ENCODE assay signal across 9 mouse cellular contexts in genomic region chr15:98634541-98635081, GRCm38 (mm10). TPM values are rescaled to one million over a fixed set of nuclear protein-coding genes. Genes with fewer than 3 reads are reported as not detected.
DNase-seq lines count a peak whose midpoint lies in the region; ATAC-seq and TF ChIP-seq lines count a peak whose summit lies in the region.
"Had no signal": no experiment of that assay in that cellular context is flagged by ENCODE, and none has a peak within 500 bp of the region (broad histone marks: within the 10 kb centered on the region; RNA-seq: fewer than 3 reads in every experiment).

No protein-coding gene starts in this region.

- TF ChIP-seq CTCF in G1E (IDR thresholded peaks at IDR 0.05; ENCODE audit: low read depth, low read length) = no peak
- TF ChIP-seq CTCF in forebrain, postnatal 0 days (IDR thresholded peaks at IDR 0.05; ENCODE audit: low read depth) = no peak

- H3K4me1 ChIP-seq in G1E (ENCODE audit: insufficient read depth, low read depth, low read length) = peaks cover 46% of the 10 kb centered on the region
- peaks cover 13% of the 10 kb centered on the region; the same call in 1 of the 2 replicates for H3K4me1 ChIP-seq in forebrain, postnatal 0 days (ENCODE audit: insufficient read depth)
- H3K4me1 ChIP-seq in lung, embryonic 15.5 days = peaks cover 61% of the 10 kb centered on the region

- no peaks in the 10 kb centered on the region for H3K9me3 ChIP-seq in G1E (replicated peaks)
- H3K9me3 ChIP-seq in forebrain, postnatal 0 days (ENCODE audit: low read length) = no peaks in the 10 kb centered on the region
- no peaks in the 10 kb centered on the region for H3K9me3 ChIP-seq in lung, embryonic 15.5 days

- H3K36me3 ChIP-seq in G1E (replicated peaks) = no peaks in the 10 kb centered on the region
- peaks cover 4% of the 10 kb centered on the region; the same call in 1 of the 2 replicates for H3K36me3 ChIP-seq in forebrain, postnatal 0 days (ENCODE audit: insufficient read depth)
- no peaks in the 10 kb centered on the region for H3K36me3 ChIP-seq in lung, embryonic 15.5 days

- ATAC-seq in G1E (ENCODE audit: extremely low read depth, insufficient number of reproducible peaks, low FRiP score, poor library complexity, severe bottlenecking) = no peak
- peak; percentile 78 for ATAC-seq in forebrain, postnatal 0 days
- peak; percentile 69; the same call in 1 of the 2 replicates for ATAC-seq in lung, embryonic 15.5 days (ENCODE audit: borderline replicate concordance, extremely low read depth, low FRiP score, low TSS enrichment)

- H3K27me3 ChIP-seq in G1E (ENCODE audit: insufficient read depth, low read length) = peaks cover 94% of the 10 kb centered on the region
- no peaks in the 10 kb centered on the region for H3K27me3 ChIP-seq in forebrain, postnatal 0 days (ENCODE audit: insufficient read depth, low read length)
- peaks cover 56% of the 10 kb centered on the region for H3K27me3 ChIP-seq in lung, embryonic 15.5 days

- 2% methylated on average over 61 of the region's 65 CpGs for WGBS in forebrain, postnatal 0 days
- WGBS in lung, embryonic 15.5 days = 1% methylated on average over 64 of the region's 65 CpGs

- peak overlapping the region; percentile 97 for H3K27ac ChIP-seq in forebrain, postnatal 0 days (ENCODE audit: low read depth, low read length)
- peak overlapping the region; percentile 77 for H3K27ac ChIP-seq in lung, embryonic 15.5 days

- peak overlapping the region; percentile 70 for H3K4me3 ChIP-seq in G1E (ENCODE audit: low read depth, low read length)
- peak overlapping the region; percentile 66 for H3K4me3 ChIP-seq in forebrain, postnatal 0 days (ENCODE audit: low read depth, low read length)
- H3K4me3 ChIP-seq in lung, embryonic 15.5 days = peak overlapping the region; percentile 88

- DNase-seq in G1E (ENCODE audit: low spot score) = peak; percentile 66
- peak; percentile 81 to 86 for DNase-seq in cerebellum, adult 18-20 months
- DNase-seq in forebrain, postnatal 0 days = peak; percentile 88
- DNase-seq in heart, postnatal 4 days = peak; percentile 83
- DNase-seq in layer of hippocampus, adult 9-11 months = peak; percentile 80
- DNase-seq in ovary, postnatal 10 days (ENCODE audit: low spot score) = peak; percentile 70
- peak; percentile 90 for DNase-seq in thymus, postnatal 14 days

- H3K9ac ChIP-seq in forebrain, postnatal 0 days = peak overlapping the region; percentile 86
- H3K9ac ChIP-seq in lung, embryonic 15.5 days = peak overlapping the region; percentile 74

- peak overlapping the region; percentile 82 for H3K4me2 ChIP-seq in forebrain, postnatal 0 days (ENCODE audit: low read depth)
- peak overlapping the region; percentile 95 for H3K4me2 ChIP-seq in lung, embryonic 15.5 days

RNA-seq across cellular contexts. Expression of gene Cacnb3, which starts 4.0 kb away (rescaled TPM):
- 0.29 TPM in 1 of 2 replicates, not detected in the other for total RNA-seq in G1E (2014; fragmentation: Nextera tagmentation)
- 0.12 and 0.22 TPM in 2 replicates for total RNA-seq in G1E (2017)
- 0.14 and 0.22 TPM in 2 replicates for polyA plus RNA-seq in G1E (2012)
- 191 and 201 TPM in 2 replicates for total RNA-seq in forebrain, postnatal 0 days (2014; rRNA removed)
- polyA plus RNA-seq in forebrain, postnatal 0 days (2015; fragmentation: Nextera tagmentation; extraction: Ambion mirVana) = 133 and 139 TPM in 2 replicates
- total RNA-seq in heart, postnatal 4 days (2021) = 10 to 100 TPM; 15.5 to 15.8 TPM
- 26.7 and 27.2 TPM in 2 replicates for polyA plus RNA-seq in lung, embryonic 15.5 days (2015; fragmentation: Nextera tagmentation; extraction: Ambion mirVana)
- total RNA-seq: hematopoietic stem cell, adult 5-6 weeks had no signal

RNA-seq across cellular contexts. Expression of gene Adcy6, which starts 24.7 kb away (rescaled TPM):
- total RNA-seq in G1E (2014; fragmentation: Nextera tagmentation) (5.0 TPM in 1 of 2 replicates, not detected in the other), G1E (2017) (0.22 TPM in 1 of 2 replicates, not detected in the other)
- not detected in 2 replicates for polyA plus RNA-seq in G1E (2012)
- 39.2 and 42.3 TPM in 2 replicates for total RNA-seq in forebrain, postnatal 0 days (2014; rRNA removed)
- polyA plus RNA-seq in forebrain, postnatal 0 days (2015; fragmentation: Nextera tagmentation; extraction: Ambion mirVana) = 1.9 and 5.4 TPM in 2 replicates
- total RNA-seq in heart, postnatal 4 days (2021) = 100 to 1,000 TPM; 141 to 152 TPM
- polyA plus RNA-seq in lung, embryonic 15.5 days (2015; fragmentation: Nextera tagmentation; extraction: Ambion mirVana) = 22.4 and 23.2 TPM in 2 replicates

RNA-seq across cellular contexts. Expression of gene Ddx23, which starts 28.1 kb away (rescaled TPM):
- total RNA-seq in G1E (2014; fragmentation: Nextera tagmentation) (61.4 and 66.6 TPM in 2 replicates), G1E (2017) (101 and 154 TPM in 2 replicates)
- polyA plus RNA-seq in G1E (2012) = 100 and 112 TPM in 2 replicates
- 54.9 and 70.6 TPM in 2 replicates for total RNA-seq in forebrain, postnatal 0 days (2014; rRNA removed)
- 11.9 and 13.8 TPM in 2 replicates for polyA plus RNA-seq in forebrain, postnatal 0 days (2015; fragmentation: Nextera tagmentation; extraction: Ambion mirVana)
- 10 to 100 TPM; 57.6 to 59.6 TPM for total RNA-seq in heart, postnatal 4 days (2021)
- polyA plus RNA-seq in lung, embryonic 15.5 days (2015; fragmentation: Nextera tagmentation; extraction: Ambion mirVana) = 22.5 and 22.9 TPM in 2 replicates

RNA-seq across cellular contexts. Expression of gene Rnd1, which starts 42.6 kb away (rescaled TPM):
- total RNA-seq in G1E (2014; fragmentation: Nextera tagmentation) (3.2 and 3.3 TPM in 2 replicates), G1E (2017) (1.2 and 1.5 TPM in 2 replicates)
- 1.0 and 1.1 TPM in 2 replicates for polyA plus RNA-seq in G1E (2012)
- 34.1 and 56.6 TPM in 2 replicates for total RNA-seq in forebrain, postnatal 0 days (2014; rRNA removed)
- polyA plus RNA-seq in forebrain, postnatal 0 days (2015; fragmentation: Nextera tagmentation; extraction: Ambion mirVana) = 20.9 and 24.1 TPM in 2 replicates
- 1 to 10 TPM; 1.5 TPM for total RNA-seq in heart, postnatal 4 days (2021)
- 0.63 and 0.92 TPM in 2 replicates for polyA plus RNA-seq in lung, embryonic 15.5 days (2015; fragmentation: Nextera tagmentation; extraction: Ambion mirVana)

Comparison
In these comparisons a context has a peak if more than half of its experiments do, and no peak if none do; other contexts are left out.
1. RNA of gene Cacnb3, which starts 4.0 kb away (total RNA-seq): 191 to 201 TPM in forebrain, postnatal 0 days and 15.5 to 15.8 TPM in heart, postnatal 4 days; 0.12 to 0.29 TPM in G1E; every median in the first group is over 10 times any median in the second.
2. Peak in every context shown above with its lines, with median percentiles within 50 percentile points of each other: DNase-seq and H3K4me3 ChIP-seq.